Mouse (Mus musculus): ENCODE results near the gene Gm28635.
"Not testable (repeated sequence)": the region's sequence is repeated elsewhere in the genome, so short reads cannot be mapped to it uniquely, and the experiment has no call there.

The Gm28635 gene

GRCm38 (mm10) chr2:84688080-84688844 lies 10.4 kb upstream of the Gm28635 start:
- in situ Hi-C loops (cut with MseI, MboI) = no loop called here

DNA sequence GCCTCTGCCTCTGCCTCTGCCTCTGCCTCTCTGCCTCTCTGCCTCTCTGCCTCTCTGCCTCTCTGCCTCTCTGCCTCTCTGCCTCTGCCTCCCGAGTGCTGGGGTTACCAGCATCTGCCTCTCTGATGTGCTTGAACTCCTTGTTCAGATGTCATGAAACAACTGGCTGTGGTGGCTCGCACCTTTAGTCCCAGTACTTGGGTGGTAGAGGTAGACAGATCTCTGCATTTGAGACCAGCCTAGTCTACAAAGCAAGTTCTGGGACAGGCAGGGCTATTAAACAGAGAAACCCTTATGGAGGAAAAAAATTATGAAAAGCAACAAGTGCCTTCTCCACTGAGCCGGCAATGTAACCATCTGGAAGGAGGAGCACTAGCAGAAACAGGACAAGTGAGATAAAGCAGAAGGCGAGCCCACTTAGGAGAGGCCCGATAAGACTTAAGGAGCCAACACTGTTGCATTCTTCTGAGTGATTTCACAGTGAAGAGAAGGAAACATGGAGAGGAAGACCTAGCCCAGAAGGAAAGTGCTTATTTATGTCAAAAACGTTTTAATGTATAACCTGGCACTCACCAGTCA lies 4.9 kb upstream of the Gm28635 start:
- in situ Hi-C loops (cut with MseI, MboI) = no loop called here

DNA sequence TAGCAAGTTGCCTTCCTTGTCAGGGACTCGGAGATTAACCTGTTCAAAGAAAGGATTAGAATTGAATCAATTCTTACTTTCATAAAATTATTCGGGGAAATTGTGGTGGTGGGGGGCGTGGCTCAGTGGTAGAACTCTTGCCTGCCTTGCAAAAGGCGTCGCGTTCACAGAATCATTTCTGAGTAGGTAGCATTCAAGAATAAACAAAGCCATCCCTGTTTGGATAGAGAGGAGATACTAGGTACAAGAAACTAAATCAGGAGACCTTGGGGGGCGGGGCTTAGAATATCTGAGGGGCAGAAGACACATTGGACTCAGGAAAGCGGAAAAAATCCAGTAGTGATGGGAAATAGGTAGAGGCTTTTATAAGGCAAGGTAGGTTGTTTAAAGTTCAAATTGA lies 1.2 kb upstream of the Gm28635 start, which contains the start of gene Tmx2:
Gene Tmx2 (minus strand): TSS at position 125 of the 400 bp plus-strand sequence.
- in situ Hi-C loops (cut with MseI, MboI) = no loop called here

- in situ Hi-C loops (cut with MseI, MboI) = no loop called here
These were observed 422 bp downstream of the Gm28635 start for GRCm38 (mm10) chr2:84677270-84677967.

DNA sequence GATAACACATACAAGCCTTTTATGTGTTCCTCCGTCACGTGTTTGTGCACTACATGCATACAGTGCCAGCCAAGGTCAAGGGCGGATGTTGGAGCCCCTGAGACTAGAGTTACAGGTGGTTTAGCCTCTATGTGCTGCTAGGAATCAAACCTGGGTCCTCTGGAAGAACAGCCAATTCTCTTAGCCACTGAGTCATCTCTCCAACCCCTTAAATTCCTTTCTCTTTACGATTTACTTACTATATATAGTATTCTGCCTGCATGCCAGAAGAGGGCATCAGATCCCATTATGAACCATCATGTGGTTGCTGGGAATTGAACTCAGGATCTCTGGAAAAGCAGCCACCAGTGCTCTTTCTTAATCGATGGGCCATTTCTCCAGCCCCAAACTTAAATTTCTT lies 6.3 kb downstream of the Gm28635 start:
- in situ Hi-C loops (cut with MseI, MboI) = not testable (repeated sequence)

DNA sequence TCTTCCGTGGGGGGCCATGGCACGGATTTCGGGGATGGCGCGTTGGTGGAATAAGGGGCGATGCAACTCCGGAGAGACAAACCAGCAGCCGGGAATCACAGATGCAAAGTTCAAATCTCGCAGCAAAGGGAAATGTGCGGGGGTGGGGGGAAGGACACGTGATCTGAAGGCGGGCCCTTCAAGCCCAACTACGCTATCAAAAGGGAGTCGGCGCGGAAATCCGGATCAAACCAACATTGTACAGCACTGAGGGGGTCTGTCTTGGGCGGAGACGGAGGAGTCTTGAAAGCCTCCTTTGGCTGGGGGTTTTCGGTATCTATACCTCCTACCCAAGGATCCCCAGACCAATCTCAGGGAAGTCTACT lies 7.3 kb downstream of the Gm28635 start, which contains the start of gene Selenoh:
Gene Selenoh (minus strand): TSS at position 202 of the 365 bp plus-strand sequence.
- in situ Hi-C loops (cut with MseI, MboI) = no loop called here

DNA sequence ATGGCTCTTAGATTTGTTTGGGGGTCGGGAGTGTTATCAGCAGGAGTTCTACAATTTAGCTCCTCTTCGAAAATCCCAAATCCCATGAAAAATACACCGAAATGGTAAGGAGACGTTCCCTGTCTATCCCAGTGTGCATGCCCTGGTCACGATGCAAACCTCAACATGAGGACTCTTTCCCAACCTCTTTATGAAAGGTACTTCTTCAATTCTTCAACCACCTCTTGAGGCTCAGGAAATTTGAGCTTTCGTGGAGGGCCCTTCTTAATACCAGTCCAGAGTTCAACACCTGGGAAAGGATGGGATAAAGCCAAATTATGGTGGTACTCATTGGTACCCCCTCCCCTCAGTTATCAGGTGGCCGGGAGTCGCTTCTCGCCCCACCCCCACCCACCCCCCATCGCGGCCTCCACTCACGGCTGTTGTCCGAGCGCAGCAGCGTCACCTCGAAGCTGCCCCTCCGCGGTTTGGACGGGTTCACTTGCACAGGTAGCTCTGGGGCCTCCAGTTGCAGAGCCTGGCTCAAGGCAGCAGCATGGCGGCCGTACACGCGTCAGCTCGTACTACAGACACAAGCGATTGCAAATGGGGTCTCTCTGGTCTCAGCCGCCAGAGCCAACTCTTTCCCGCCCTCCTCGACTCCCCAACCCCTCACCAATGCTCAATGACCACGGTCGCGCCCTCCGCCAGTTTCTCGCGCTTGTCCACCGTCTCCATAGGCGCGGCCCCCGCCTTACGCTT lies 7.8 kb downstream of the Gm28635 start:
- in situ Hi-C loops (cut with MseI, MboI) = loop anchor here in 1 of 2 experiments (10.0 kb wide), 1 partner anchor 55 kb away; no protein-coding TSS in a partner anchor

DNA sequence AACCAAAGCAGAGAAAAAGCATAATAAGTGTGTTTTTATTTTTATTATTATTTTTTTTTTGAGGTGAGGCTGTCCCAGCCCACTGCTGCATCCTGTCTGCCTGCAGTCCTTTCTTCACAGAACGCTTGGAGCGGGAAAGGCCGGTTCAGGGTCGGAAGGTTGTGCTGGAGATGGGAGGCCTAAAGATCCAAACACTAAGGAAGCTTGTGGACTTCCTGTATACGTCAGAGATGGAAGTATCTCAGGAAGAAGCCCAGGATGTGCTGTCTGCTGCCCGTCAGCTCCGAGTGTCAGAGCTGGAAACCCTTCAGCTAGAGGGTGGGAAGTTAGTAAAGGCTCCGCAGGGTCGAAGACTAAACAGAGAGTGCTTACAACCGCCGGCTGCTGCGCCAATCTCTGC lies 11.8 kb downstream of the Gm28635 start:
- in situ Hi-C loops (cut with MseI, MboI) = loop anchor here in 1 of 2 experiments (10.0 kb wide), 1 partner anchor 51 kb away; no protein-coding TSS in a partner anchor

- in situ Hi-C loops (cut with MseI, MboI) = loop anchor here (5.0 to 10.0 kb wide), 2 partner anchors 48 to 206 kb away; no protein-coding TSS in a partner anchor
These were observed 15.0 kb downstream of the Gm28635 start for GRCm38 (mm10) chr2:84662866-84663265.

GRCm38 (mm10) chr2:84660253-84660652 lies 17.6 kb downstream of the Gm28635 start:
- in situ Hi-C loops (cut with MseI, MboI) = loop anchor here (5.0 to 10.0 kb wide), 2 partner anchors 45 to 203 kb away; no protein-coding TSS in a partner anchor

- in situ Hi-C loops (cut with MseI, MboI) = loop anchor here in 1 of 2 experiments (10.0 kb wide), 1 partner anchor 194 kb away; no protein-coding TSS in a partner anchor
These were observed 19.0 kb downstream of the Gm28635 start, which contains the start of gene Btbd18 for GRCm38 (mm10) chr2:84658806-84659205. Gene Btbd18, plus strand, starts transcription at chr2:84659079.

DNA sequence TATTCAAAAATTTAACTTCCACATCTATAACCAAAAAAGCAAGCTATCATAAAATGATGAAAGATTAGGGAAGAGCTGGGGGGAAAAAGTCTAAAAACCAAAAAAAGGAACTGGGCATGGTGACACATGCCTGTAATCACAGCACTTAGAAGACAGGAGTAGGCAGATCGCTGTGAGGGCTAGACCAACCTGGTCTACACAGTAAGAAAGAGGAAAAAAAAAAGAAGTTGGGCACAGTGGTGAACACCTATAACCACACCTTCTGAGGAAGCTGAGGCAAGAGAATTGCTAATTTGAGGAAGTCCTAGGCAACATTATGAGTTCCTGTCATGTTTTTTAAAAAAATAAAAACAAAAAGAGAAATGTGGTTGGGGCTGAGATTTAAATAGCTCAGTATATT lies 22.0 kb downstream of the Gm28635 start:
- in situ Hi-C loops (cut with MseI, MboI) = loop anchor here in 1 of 2 experiments (10.0 kb wide), 1 partner anchor 191 kb away; no protein-coding TSS in a partner anchor

- in situ Hi-C loops (cut with MseI, MboI) = loop anchor here in 1 of 2 experiments (10.0 kb wide), 1 partner anchor 189 kb away; no protein-coding TSS in a partner anchor
These were observed 24.5 kb downstream of the Gm28635 start for GRCm38 (mm10) chr2:84653354-84653753.

GRCm38 (mm10) chr2:84650464-84651195 lies 27.2 kb downstream of the Gm28635 start, which contains the start of gene Ctnnd1:
Gene Ctnnd1, minus strand, starts transcription at chr2:84650765.
- in situ Hi-C loops (cut with MseI, MboI) = loop anchor here in 1 of 2 experiments (10.0 kb wide), 1 partner anchor 186 kb away; no protein-coding TSS in a partner anchor

GRCm38 (mm10) chr2:84649674-84650073 lies 28.2 kb downstream of the Gm28635 start:
- in situ Hi-C loops (cut with MseI, MboI) = loop anchor here in 1 of 2 experiments (10.0 kb wide), 1 partner anchor 185 kb away; no protein-coding TSS in a partner anchor

DNA sequence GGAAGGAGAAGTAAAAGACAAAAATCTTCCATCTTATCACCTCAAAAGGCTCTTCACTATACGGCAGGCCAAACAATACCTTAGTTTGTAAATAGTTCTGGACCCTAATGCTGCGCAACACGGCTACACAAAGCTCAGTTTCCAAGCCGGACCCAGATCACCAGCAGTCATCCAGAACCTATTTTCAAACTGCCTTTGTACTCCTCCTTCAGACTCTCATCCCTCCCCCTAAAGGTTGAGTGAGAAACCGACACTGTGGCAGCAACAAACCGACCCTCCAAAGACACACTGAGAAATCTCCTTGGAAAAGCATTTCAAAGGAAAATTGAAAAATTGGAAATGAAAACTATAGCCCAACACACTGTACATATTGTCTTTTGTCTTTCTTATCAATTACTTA lies 29.5 kb downstream of the Gm28635 start:
- in situ Hi-C loops (cut with MseI, MboI) = no loop called here

- in situ Hi-C loops (cut with MseI, MboI) = no loop called here
These were observed 30.7 kb downstream of the Gm28635 start for GRCm38 (mm10) chr2:84647051-84647568.

DNA sequence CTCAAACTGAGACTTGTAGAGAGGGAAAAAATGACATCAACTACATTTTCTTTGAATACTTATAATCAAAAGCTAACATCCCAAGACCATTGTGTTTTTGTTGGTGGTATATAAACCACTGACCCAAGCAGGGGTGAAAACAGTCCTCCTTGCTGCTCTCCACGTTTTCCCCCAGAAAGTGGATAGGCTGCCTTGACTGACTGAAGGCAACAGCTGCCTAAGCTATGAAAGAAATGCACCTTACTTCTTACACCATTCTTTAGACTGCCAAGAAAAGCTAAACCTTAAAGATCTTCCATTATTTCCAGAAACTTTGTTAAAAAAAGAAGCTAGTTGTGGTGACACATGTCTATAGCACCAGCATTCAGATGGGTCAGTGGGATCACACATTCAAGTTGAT lies 31.7 kb downstream of the Gm28635 start:
- in situ Hi-C loops (cut with MseI, MboI) = no loop called here

DNA sequence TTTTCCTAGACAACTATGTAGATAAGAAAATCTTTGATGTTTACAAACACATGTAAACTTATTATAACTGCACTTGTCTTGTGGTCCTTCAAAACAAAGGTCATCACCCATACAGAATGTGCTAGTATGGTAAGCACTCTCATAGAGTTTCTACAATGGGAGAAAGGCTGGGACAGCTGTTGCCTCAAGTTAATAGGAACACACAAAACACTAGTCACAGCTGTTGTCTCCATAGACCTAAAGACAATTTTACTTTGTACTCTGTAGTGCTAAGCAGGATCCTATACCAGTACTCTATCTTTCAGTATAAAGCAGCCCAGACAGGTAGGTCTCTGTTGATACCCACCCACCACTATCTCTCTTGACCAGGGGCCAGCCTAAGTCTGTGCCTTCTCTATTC lies 37.0 kb downstream of the Gm28635 start:
- in situ Hi-C loops (cut with MseI, MboI) = no loop called here

All from mouse trophoblast stem cell (cell line).